Mouse (Mus musculus): ENCODE results near the gene Olfr1355. TPM values are rescaled to one million over a fixed set of nuclear protein-coding genes. Genes with fewer than 3 reads are reported as not detected.
"Not testable (repeated sequence)": the region's sequence is repeated elsewhere in the genome, so short reads cannot be mapped to it uniquely, and the experiment has no call there.

The Olfr1355 gene
- not detected in 2 replicates for polyA plus RNA-seq (2015; fragmentation: Nextera tagmentation; extraction: Ambion mirVana)

DNA sequence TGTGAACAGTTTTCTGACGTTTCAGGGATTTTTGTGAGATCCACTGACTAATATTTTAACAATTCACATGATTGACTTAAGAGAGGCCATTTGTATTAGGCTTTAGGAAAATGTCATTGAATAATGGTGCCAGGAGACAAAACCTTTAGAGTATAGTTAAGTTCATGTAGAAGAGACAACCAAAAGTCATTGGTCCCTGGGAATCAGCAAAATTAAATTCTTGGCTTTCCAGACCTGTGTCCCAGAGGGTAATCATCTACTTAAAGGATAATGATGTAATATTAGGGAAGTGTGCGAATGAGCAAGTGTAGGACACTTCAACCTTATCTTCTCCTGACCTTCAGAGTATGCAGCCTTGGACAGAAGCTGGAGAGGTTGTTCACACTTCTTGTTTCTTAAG is at the start of gene Olfr1355:
Gene Olfr1355 (plus strand): TSS at position 301 of the 400 bp plus-strand sequence.
- WGBS: 64% methylated on average over 2 of the region's 2 CpGs
- Histone ChIP-seq H3K27me3 (replicated peaks; ENCODE audit: control insufficient read depth, insufficient read depth, low read length) (no peaks in the 10 kb centered on the region), H3K36me3 (ENCODE audit: control insufficient read depth, insufficient read depth, low read length) (no peaks in the 10 kb centered on the region), H3K9ac (ENCODE audit: low read depth, low read length) (no peak within 1 kb of the TSS), H3K9me3 (ENCODE audit: control insufficient read depth, low read length) (no peaks in the 10 kb centered on the region), H3K4me2 (ENCODE audit: low read depth, low read length) (no peak within 1 kb of the TSS), H3K4me3 (ENCODE audit: low read length) (no peak within 1 kb of the TSS), H3K27ac (ENCODE audit: low read length) (no peak within 1 kb of the TSS), H3K4me1 (ENCODE audit: control insufficient read depth, insufficient read depth, low read length) (no peaks in the 10 kb centered on the region)
- ATAC-seq: no peak

DNA sequence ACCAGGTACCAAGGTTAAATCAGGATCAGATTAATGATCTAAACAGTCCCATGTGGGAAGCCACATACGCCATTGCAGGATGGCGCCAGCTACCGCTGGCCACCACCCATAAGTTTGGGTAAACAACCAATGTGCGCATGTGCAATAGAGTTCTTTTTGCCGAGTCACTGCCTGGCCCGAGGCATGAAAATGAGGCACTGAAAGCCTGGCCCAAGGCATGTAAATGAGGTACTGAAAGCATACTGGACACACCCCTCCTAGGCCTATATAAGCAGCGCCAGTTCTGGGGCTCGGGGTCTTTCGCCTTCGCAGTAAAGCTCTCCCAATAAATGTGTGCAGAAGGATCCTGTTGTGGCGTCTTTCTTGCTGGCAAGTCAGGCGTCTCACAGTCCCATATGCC is 34.9 kb upstream of the Olfr1355 start:
- H3K4me3 ChIP-seq (ENCODE audit: low read length); H3K9ac ChIP-seq (ENCODE audit: low read depth, low read length); H3K4me1 ChIP-seq (ENCODE audit: control insufficient read depth, insufficient read depth, low read length); H3K4me2 ChIP-seq (ENCODE audit: low read depth, low read length); H3K9me3 ChIP-seq (ENCODE audit: control insufficient read depth, low read length); H3K27me3 ChIP-seq (replicated peaks; ENCODE audit: control insufficient read depth, insufficient read depth, low read length); ATAC-seq; H3K36me3 ChIP-seq (ENCODE audit: control insufficient read depth, insufficient read depth, low read length); H3K27ac ChIP-seq (ENCODE audit: low read length): not testable (repeated sequence)
- 90% methylated on average over 12 of the region's 12 CpGs for WGBS

DNA sequence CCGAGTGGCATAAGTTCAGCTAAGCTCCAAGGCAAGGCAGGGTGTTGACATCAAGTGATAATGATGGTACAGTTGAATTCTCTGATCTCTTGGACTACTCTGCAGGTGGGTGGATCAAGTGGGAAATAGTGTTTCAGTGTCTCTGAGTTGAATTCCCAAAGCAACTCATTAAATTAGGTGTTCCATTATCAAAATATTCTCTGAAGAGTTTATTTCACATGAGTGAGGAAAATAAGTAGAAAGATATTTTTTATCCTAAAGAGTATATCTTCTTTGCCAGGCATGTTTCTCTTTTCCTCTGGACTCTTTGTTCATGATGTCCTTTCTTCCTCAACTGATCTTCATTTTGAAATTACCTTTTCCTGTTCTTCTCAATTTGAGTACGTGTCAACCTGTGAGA is 23.3 kb upstream of the Olfr1355 start, which contains the start of gene Olfr1356:
Gene Olfr1356 (minus strand): TSS at position 101 of the 400 bp plus-strand sequence.
- no peak for ATAC-seq
- Histone ChIP-seq H3K36me3 (ENCODE audit: control insufficient read depth, insufficient read depth, low read length) (no peaks in the 10 kb centered on the region), H3K9me3 (ENCODE audit: control insufficient read depth, low read length) (no peaks in the 10 kb centered on the region), H3K4me2 (ENCODE audit: low read depth, low read length) (no peak within 1 kb of the TSS), H3K4me1 (ENCODE audit: control insufficient read depth, insufficient read depth, low read length) (no peaks in the 10 kb centered on the region), H3K27me3 (replicated peaks; ENCODE audit: control insufficient read depth, insufficient read depth, low read length) (no peaks in the 10 kb centered on the region), H3K9ac (ENCODE audit: low read depth, low read length) (no peak within 1 kb of the TSS), H3K4me3 (ENCODE audit: low read length) (no peak within 1 kb of the TSS), H3K27ac (ENCODE audit: low read length) (no peak within 1 kb of the TSS)
- WGBS: 76% methylated on average over 2 of the region's 2 CpGs

- not testable (repeated sequence) for H3K4me1 ChIP-seq (ENCODE audit: control insufficient read depth, insufficient read depth, low read length); H3K27me3 ChIP-seq (replicated peaks; ENCODE audit: control insufficient read depth, insufficient read depth, low read length); H3K9ac ChIP-seq (ENCODE audit: low read depth, low read length); ATAC-seq; H3K4me2 ChIP-seq (ENCODE audit: low read depth, low read length); H3K36me3 ChIP-seq (ENCODE audit: control insufficient read depth, insufficient read depth, low read length); H3K4me3 ChIP-seq (ENCODE audit: low read length); H3K27ac ChIP-seq (ENCODE audit: low read length); H3K9me3 ChIP-seq (ENCODE audit: control insufficient read depth, low read length)
- 81% methylated on average over 1 of the region's 1 CpGs for WGBS
Observed at GRCm38 (mm10) chr10:78912871-78913270, 37.5 kb downstream of the Olfr1355 start, which contains the start of gene Olfr1354. Olfr1354 (plus strand) TSS chr10:78913171.

Other genes with a start within 250 kb of the Olfr1355 start
- 0.18 and 0.37 TPM in 2 replicates for gene Casp14, start 157.2 kb upstream of the Olfr1355 start, polyA plus RNA-seq (2015; fragmentation: Nextera tagmentation; extraction: Ambion mirVana)
- gene Ccdc105, start 122.5 kb upstream of the Olfr1355 start, polyA plus RNA-seq (2015; fragmentation: Nextera tagmentation; extraction: Ambion mirVana): 0.12 TPM in 1 of 2 replicates, not detected in the other
- gene Slc1a6, start 95.0 kb upstream of the Olfr1355 start, polyA plus RNA-seq (2015; fragmentation: Nextera tagmentation; extraction: Ambion mirVana): 0.81 and 1.6 TPM in 2 replicates
- not detected in 2 replicates for gene Olfr1356, start 23.4 kb upstream of the Olfr1355 start, polyA plus RNA-seq (2015; fragmentation: Nextera tagmentation; extraction: Ambion mirVana)
- gene Olfr1354, start 37.6 kb downstream of the Olfr1355 start, polyA plus RNA-seq (2015; fragmentation: Nextera tagmentation; extraction: Ambion mirVana): not detected in 2 replicates
- not detected in 2 replicates for gene Olfr8, start 75.1 kb downstream of the Olfr1355 start, polyA plus RNA-seq (2015; fragmentation: Nextera tagmentation; extraction: Ambion mirVana)
- not detected in 2 replicates for gene Olfr1353, start 87.8 kb downstream of the Olfr1355 start, polyA plus RNA-seq (2015; fragmentation: Nextera tagmentation; extraction: Ambion mirVana)
- gene Olfr1352, start 105.5 kb downstream of the Olfr1355 start, polyA plus RNA-seq (2015; fragmentation: Nextera tagmentation; extraction: Ambion mirVana): not detected in 2 replicates
- not detected in 2 replicates for gene Olfr1351, start 136.9 kb downstream of the Olfr1355 start, polyA plus RNA-seq (2015; fragmentation: Nextera tagmentation; extraction: Ambion mirVana)
- gene Olfr57, start 153.2 kb downstream of the Olfr1355 start, polyA plus RNA-seq (2015; fragmentation: Nextera tagmentation; extraction: Ambion mirVana): not detected in 2 replicates
- gene 2610008E11Rik, start 222.1 kb downstream of the Olfr1355 start, polyA plus RNA-seq (2015; fragmentation: Nextera tagmentation; extraction: Ambion mirVana): 14.9 and 16.5 TPM in 2 replicates

Data from intestine, embryonic 16.5 days (tissue).